Mouse (Mus musculus): ENCODE data around the gene Tmbim1.

Tmbim1 gene

GRCm38 (mm10) chr1:74277883-74278537 is 27.4 kb downstream of the Tmbim1 start:
- DNase-seq (ENCODE audit: low spot score): no peak

- no peak for DNase-seq (ENCODE audit: low spot score)
Measured at GRCm38 (mm10) chr1:74277041-74277440, 28.4 kb downstream of the Tmbim1 start.

- DNase-seq (ENCODE audit: low spot score): no peak
Measured at GRCm38 (mm10) chr1:74275015-74275414, 30.4 kb downstream of the Tmbim1 start.

GRCm38 (mm10) chr1:74271659-74272058 is 33.8 kb downstream of the Tmbim1 start:
- no peak for DNase-seq (ENCODE audit: low spot score)

- no peak for DNase-seq (ENCODE audit: low spot score)
Measured at GRCm38 (mm10) chr1:74268750-74269149, 36.7 kb downstream of the Tmbim1 start.

- no peak for DNase-seq (ENCODE audit: low spot score)
Measured at GRCm38 (mm10) chr1:74262510-74262909, 42.9 kb downstream of the Tmbim1 start.

- DNase-seq (ENCODE audit: low spot score): no peak
Measured at GRCm38 (mm10) chr1:74256782-74257181, 48.6 kb downstream of the Tmbim1 start.

GRCm38 (mm10) chr1:74255704-74256345 is 49.6 kb downstream of the Tmbim1 start:
- no peak for DNase-seq (ENCODE audit: low spot score)

- DNase-seq (ENCODE audit: low spot score): no peak
Measured at GRCm38 (mm10) chr1:74250096-74250495, 55.3 kb downstream of the Tmbim1 start.

GRCm38 (mm10) chr1:74249331-74249980 is 56.0 kb downstream of the Tmbim1 start:
- DNase-seq (ENCODE audit: low spot score): peak; percentile 56

- DNase-seq (ENCODE audit: low spot score): peak; percentile 82
Measured at GRCm38 (mm10) chr1:74248799-74249198, 56.6 kb downstream of the Tmbim1 start.

- no peak for DNase-seq (ENCODE audit: low spot score)
Measured at GRCm38 (mm10) chr1:74245525-74245924, 59.9 kb downstream of the Tmbim1 start.

GRCm38 (mm10) chr1:74240832-74241231 is 64.6 kb downstream of the Tmbim1 start:
- no peak for DNase-seq (ENCODE audit: low spot score)

- DNase-seq (ENCODE audit: low spot score): no peak
Measured at GRCm38 (mm10) chr1:74240311-74240710, 65.1 kb downstream of the Tmbim1 start.

- no peak for DNase-seq (ENCODE audit: low spot score)
Measured at GRCm38 (mm10) chr1:74239618-74240017, 65.8 kb downstream of the Tmbim1 start.

GRCm38 (mm10) chr1:74239162-74239561 is 66.3 kb downstream of the Tmbim1 start:
- DNase-seq (ENCODE audit: low spot score): no peak

Measured in lung, postnatal 25 days (tissue).